Mouse (Mus musculus): ENCODE results near the gene Ly6g5b. TPM values are rescaled to one million over a fixed set of nuclear protein-coding genes. Genes with fewer than 3 reads are reported as not detected.
"Not testable (repeated sequence)": the region's sequence is repeated elsewhere in the genome, so short reads cannot be mapped to it uniquely, and the experiment has no call there.

The Ly6g5b gene
- polyA plus RNA-seq, 1 experiment, result 3.1 TPM

DNA sequence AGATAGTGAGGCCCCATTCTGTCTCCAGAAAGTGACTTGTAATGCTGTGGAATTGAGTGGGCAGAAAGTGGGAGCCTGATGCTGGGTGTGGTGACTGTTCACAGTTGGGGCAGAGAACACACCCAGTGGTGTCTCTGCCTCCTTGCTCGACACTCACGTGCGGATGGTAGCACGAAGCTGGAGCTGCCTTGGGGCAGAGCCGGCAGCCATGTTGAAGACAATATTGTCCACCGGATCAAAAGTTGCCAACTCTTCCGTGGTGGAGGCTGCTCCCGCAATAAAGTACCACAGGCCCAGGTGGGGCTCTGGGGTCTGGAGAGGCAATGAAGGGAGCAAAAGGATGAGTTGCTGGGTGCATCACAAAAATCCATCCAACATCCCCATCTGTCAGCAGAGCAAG, 15.8 kb upstream of the Ly6g5b start:
- Histone ChIP-seq H3K4me1 (ENCODE audit: control insufficient read depth, insufficient read depth, low read length) (peaks cover 16% of the 10 kb centered on the region), H3K36me3 (ENCODE audit: control insufficient read depth, insufficient read depth, low read length) (no peaks in the 10 kb centered on the region), H3K27me3 (ENCODE audit: control insufficient read depth, insufficient read depth, low read length) (no peaks in the 10 kb centered on the region), H3K27ac (ENCODE audit: control insufficient read depth, insufficient read depth, low read depth, low read length) (no peak overlapping the region), H3K4me3 (ENCODE audit: control insufficient read depth, low read depth, low read length) (no peak overlapping the region)
- TF ChIP-seq CTCF (IDR thresholded peaks at IDR 0.05; ENCODE audit: control insufficient read depth, insufficient read depth, insufficient replicate concordance, low read depth, low read length) (no peak), POLR2A (IDR thresholded peaks at IDR 0.05; ENCODE audit: control insufficient read depth, low read depth, low read length) (no peak)

GRCm38 (mm10) chr17:35128996-35129395, 13.8 kb upstream of the Ly6g5b start:
- TF ChIP-seq CTCF (IDR thresholded peaks at IDR 0.05; ENCODE audit: control insufficient read depth, insufficient read depth, insufficient replicate concordance, low read depth, low read length), result no peak
- TF ChIP-seq POLR2A (IDR thresholded peaks at IDR 0.05; ENCODE audit: control insufficient read depth, low read depth, low read length), result no peak
- Histone ChIP-seq H3K4me1 (ENCODE audit: control insufficient read depth, insufficient read depth, low read length) (peaks cover 20% of the 10 kb centered on the region), H3K27me3 (ENCODE audit: control insufficient read depth, insufficient read depth, low read length) (no peaks in the 10 kb centered on the region), H3K36me3 (ENCODE audit: control insufficient read depth, insufficient read depth, low read length) (no peaks in the 10 kb centered on the region), H3K27ac (ENCODE audit: control insufficient read depth, insufficient read depth, low read depth, low read length) (no peak overlapping the region), H3K4me3 (ENCODE audit: control insufficient read depth, low read depth, low read length) (no peak overlapping the region)

- Histone ChIP-seq H3K36me3 (ENCODE audit: control insufficient read depth, insufficient read depth, low read length) (no peaks in the 10 kb centered on the region; the same call in 1 of the 2 replicates), H3K4me1 (ENCODE audit: control insufficient read depth, insufficient read depth, low read length) (peaks cover 20% of the 10 kb centered on the region), H3K27ac (ENCODE audit: control insufficient read depth, insufficient read depth, low read depth, low read length) (no peak overlapping the region; the same call in 1 of the 2 replicates), H3K4me3 (ENCODE audit: control insufficient read depth, low read depth, low read length) (peak overlapping the region; percentile 88), H3K27me3 (ENCODE audit: control insufficient read depth, insufficient read depth, low read length) (no peaks in the 10 kb centered on the region)
- TF ChIP-seq CTCF (IDR thresholded peaks at IDR 0.05; ENCODE audit: control insufficient read depth, insufficient read depth, insufficient replicate concordance, low read depth, low read length) (no peak), POLR2A (IDR thresholded peaks at IDR 0.05; ENCODE audit: control insufficient read depth, low read depth, low read length) (no peak)
Measured at GRCm38 (mm10) chr17:35127017-35127416, 11.8 kb upstream of the Ly6g5b start.

DNA sequence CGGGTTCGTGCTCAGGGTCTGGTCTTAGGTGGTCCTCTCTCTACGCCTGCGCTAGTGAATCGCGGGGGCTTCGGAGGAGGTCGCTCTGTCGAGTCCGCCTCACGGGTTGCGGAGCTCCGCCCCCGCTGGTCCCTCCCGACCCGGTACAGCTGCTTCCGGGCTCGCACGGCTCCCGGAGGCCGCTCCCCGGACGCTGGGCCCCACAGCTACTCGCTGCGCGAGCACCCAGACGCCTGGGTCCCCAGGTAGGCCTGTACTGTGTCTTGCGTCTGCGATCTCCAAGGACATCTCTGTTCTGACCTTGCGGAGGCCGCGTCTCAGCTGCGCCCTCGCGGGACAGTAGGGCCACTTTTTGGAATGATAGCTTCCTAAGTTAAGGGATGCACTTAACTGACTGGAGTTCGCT, 11.0 kb upstream of the Ly6g5b start, which contains the start of gene D17H6S53E:
Gene D17H6S53E (plus strand): TSS at position 168 of the 406 bp plus-strand sequence.
- Histone ChIP-seq H3K27ac (ENCODE audit: control insufficient read depth, insufficient read depth, low read depth, low read length) (peak within 1 kb of the TSS; percentile 74), H3K4me3 (ENCODE audit: control insufficient read depth, low read depth, low read length) (peak within 1 kb of the TSS; percentile 88), H3K36me3 (ENCODE audit: control insufficient read depth, insufficient read depth, low read length) (no peaks in the 10 kb centered on the region; the same call in 1 of the 2 replicates), H3K27me3 (ENCODE audit: control insufficient read depth, insufficient read depth, low read length) (no peaks in the 10 kb centered on the region), H3K4me1 (ENCODE audit: control insufficient read depth, insufficient read depth, low read length) (peaks cover 20% of the 10 kb centered on the region)
- TF ChIP-seq CTCF (IDR thresholded peaks at IDR 0.05; ENCODE audit: control insufficient read depth, insufficient read depth, insufficient replicate concordance, low read depth, low read length) (no peak), POLR2A (IDR thresholded peaks at IDR 0.05; ENCODE audit: control insufficient read depth, low read depth, low read length) (peak; percentile 57)

DNA sequence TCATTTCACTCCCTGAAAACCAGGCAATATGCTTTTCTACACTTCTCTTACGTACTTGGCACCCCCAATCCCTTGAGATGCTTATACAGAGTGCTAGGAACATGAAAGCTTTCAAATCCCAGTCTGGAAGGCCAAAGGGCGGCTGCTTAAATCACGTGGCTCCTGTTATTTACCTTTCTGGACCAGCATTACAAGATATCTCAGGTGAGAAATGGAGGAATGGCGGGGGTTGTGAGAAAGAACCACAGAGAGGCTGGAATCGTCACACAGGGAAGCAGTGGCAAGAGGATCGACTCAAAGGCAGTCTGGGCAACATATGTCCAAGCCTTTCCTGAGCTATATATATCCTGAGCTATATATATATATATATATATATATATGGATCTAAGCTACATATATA, 10.3 kb upstream of the Ly6g5b start:
- H3K27ac ChIP-seq (ENCODE audit: control insufficient read depth, insufficient read depth, low read depth, low read length), result no peak overlapping the region
- H3K4me1 ChIP-seq (ENCODE audit: control insufficient read depth, insufficient read depth, low read length), result peaks cover 21% of the 10 kb centered on the region

GRCm38 (mm10) chr17:35125081-35125480, 9.9 kb upstream of the Ly6g5b start:
- TF ChIP-seq CTCF (IDR thresholded peaks at IDR 0.05; ENCODE audit: control insufficient read depth, insufficient read depth, insufficient replicate concordance, low read depth, low read length) (no peak), POLR2A (IDR thresholded peaks at IDR 0.05; ENCODE audit: control insufficient read depth, low read depth, low read length) (no peak)
- H3K4me1 ChIP-seq (ENCODE audit: control insufficient read depth, insufficient read depth, low read length), result peaks cover 26% of the 10 kb centered on the region
- H3K27ac ChIP-seq (ENCODE audit: control insufficient read depth, insufficient read depth, low read depth, low read length), result no peak overlapping the region
- H3K36me3 ChIP-seq (ENCODE audit: control insufficient read depth, insufficient read depth, low read length), result no peaks in the 10 kb centered on the region; the same call in none of the 2 replicates
- no peaks in the 10 kb centered on the region for H3K27me3 ChIP-seq (ENCODE audit: control insufficient read depth, insufficient read depth, low read length)
- no peak overlapping the region for H3K4me3 ChIP-seq (ENCODE audit: control insufficient read depth, low read depth, low read length)

More for the DNA sequence above, 10.3 kb upstream of the Ly6g5b start:
- TF ChIP-seq POLR2A (IDR thresholded peaks at IDR 0.05; ENCODE audit: control insufficient read depth, low read depth, low read length) (no peak), CTCF (IDR thresholded peaks at IDR 0.05; ENCODE audit: control insufficient read depth, insufficient read depth, insufficient replicate concordance, low read depth, low read length) (no peak)
- no peaks in the 10 kb centered on the region for H3K27me3 ChIP-seq (ENCODE audit: control insufficient read depth, insufficient read depth, low read length)
- H3K4me3 ChIP-seq (ENCODE audit: control insufficient read depth, low read depth, low read length), result no peak overlapping the region
- H3K36me3 ChIP-seq (ENCODE audit: control insufficient read depth, insufficient read depth, low read length), result no peaks in the 10 kb centered on the region; the same call in 1 of the 2 replicates

DNA sequence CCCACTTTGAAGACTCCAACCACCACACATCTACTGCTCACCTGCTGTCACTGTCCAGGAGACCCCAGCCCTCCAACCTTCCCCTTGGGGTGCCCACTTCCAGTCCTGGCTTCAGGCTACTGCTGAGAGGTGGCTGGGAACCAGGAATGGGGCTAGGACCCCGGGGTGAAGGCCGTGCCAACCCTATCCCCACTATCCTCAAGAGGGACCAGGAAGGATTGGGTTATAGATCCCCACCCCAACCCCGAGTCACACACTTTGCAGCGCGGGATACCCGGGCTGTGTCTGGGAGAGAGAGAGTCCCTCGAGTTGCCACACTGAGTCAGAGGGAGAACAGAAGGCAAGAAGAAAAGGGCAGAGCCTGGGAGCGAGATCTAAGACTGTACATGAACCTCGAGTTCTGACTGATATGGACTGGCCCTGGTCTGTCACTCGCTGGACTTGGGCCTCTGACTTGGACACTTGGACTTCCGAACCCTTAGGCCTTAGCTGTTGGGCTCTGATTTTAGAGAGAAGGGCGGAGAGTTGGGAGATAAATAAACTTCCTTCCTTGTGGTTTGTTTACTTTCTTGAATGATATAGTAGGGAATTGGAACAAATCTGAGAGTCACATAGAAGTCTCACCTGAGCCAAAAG, 9.2 kb upstream of the Ly6g5b start:
- H3K4me1 ChIP-seq (ENCODE audit: control insufficient read depth, insufficient read depth, low read length), result peaks cover 27% of the 10 kb centered on the region
- H3K27me3 ChIP-seq (ENCODE audit: control insufficient read depth, insufficient read depth, low read length); H3K27ac ChIP-seq (ENCODE audit: control insufficient read depth, insufficient read depth, low read depth, low read length); H3K4me3 ChIP-seq (ENCODE audit: control insufficient read depth, low read depth, low read length); H3K36me3 ChIP-seq (ENCODE audit: control insufficient read depth, insufficient read depth, low read length): not testable (repeated sequence)

DNA sequence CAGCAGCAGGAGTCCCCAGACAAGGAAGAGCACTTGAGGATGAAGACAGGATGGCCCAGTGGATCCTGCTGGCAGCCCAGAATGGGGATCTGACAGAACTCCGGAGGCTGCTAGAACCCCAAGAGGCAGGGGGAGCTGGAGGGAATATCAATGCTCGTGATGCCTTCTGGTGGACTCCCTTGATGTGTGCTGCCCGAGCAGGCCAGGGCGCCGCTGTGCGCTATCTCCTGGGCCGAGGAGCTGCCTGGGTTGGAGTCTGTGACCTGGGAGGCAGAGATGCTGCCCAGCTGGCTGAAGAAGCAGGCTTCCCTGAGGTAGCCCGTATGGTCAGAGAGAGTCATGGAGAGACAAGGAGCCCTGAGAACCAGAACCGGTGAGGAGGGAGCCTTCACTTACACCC, 8.1 kb upstream of the Ly6g5b start:
- H3K36me3 ChIP-seq (ENCODE audit: control insufficient read depth, insufficient read depth, low read length); H3K27me3 ChIP-seq (ENCODE audit: control insufficient read depth, insufficient read depth, low read length); H3K27ac ChIP-seq (ENCODE audit: control insufficient read depth, insufficient read depth, low read depth, low read length): not testable (repeated sequence)
- Histone ChIP-seq H3K4me3 (ENCODE audit: control insufficient read depth, low read depth, low read length) (peak overlapping the region; percentile 56), H3K4me1 (ENCODE audit: control insufficient read depth, insufficient read depth, low read length) (peaks cover 27% of the 10 kb centered on the region)
